Mouse (Mus musculus): Measurements from ENCODE around the gene Spryd3.
"Not testable (repeated sequence)": the region's sequence is repeated elsewhere in the genome, so short reads cannot be mapped to it uniquely, and the experiment has no call there.

Gene Spryd3

GRCm38 (mm10) chr15:102097147-102097915, 38.7 kb downstream of the Spryd3 start:
- no peak for DNase-seq

DNA sequence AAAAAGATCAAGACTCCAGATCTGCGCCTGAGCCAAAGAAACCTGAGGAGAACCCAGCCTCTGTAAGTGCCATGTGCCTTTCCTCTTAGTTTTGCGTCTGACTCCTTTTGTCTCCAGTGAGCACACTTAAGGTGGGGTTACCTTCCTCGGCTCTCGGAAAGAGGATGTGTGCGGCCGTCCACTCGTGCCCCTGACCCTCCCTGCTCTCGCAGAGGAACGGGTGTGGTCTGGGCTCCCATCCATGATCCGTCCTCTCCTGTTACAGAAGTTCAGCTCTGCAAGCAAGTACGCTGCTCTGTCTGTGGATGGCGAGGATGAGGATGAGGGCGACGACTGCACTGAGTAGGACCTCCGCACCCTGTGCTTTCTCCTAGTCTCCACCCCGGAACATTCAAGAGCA, 41.0 kb downstream of the Spryd3 start:
- DNase-seq: no peak

DNA sequence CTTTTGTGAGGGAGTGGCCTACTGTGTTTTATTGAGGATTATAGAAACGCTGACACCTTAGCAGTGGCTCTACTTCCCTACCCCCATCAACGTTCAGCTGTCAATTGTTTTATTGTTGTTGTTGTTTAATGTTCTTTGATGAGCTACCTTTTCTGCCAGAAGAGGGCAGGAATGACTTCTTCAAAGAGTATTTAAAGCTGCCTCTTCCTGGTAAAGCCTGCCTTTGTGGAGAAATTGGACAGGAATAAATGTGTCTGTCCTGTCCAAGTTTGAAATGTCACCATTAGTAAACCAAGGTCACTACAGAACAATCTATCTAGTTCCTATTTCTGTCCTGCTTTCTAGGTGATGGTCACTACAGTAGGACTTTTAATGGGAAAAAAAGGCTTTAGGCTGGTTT, 41.9 kb downstream of the Spryd3 start:
- DNase-seq: no peak

DNA sequence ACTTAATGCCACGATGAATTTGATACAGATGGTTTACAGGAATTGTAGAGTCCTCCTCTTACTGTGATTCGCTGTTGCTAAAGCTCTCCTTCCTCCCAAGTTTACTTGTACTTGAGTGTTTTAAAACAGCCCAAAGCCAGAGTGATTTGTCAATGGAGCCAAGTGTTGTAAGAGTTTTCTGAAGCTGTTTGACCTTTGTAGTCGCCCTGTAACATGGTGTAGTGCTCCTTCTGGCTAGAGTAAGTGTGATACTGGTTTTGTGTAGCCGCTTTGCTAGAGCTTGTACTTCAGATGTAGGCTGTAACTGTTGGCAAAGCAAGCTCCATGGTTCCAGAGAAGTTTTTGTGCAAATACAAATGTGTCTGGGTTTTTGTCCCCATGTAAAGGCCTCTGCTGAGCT, 43.8 kb downstream of the Spryd3 start:
- no peak for DNase-seq

DNA sequence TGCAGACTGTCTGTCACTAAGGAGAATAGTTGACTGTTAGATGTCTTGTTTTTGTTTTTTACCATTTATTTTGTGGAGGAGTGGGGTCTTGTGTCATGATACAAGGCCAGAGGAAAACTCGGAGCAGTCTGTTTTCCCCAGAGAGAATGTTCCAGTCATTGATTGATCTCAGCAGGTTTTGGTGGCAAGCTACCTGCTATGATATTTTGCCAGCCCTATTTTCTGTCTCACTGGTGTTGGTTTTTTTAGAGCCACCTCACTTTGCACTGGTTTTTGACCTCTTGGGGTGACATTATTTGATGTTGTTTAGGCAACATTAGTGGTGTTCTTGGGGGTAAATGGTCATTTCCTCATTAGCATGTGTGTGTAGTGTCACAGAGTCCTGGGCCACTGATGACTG, 44.3 kb downstream of the Spryd3 start:
- DNase-seq: no peak

DNA sequence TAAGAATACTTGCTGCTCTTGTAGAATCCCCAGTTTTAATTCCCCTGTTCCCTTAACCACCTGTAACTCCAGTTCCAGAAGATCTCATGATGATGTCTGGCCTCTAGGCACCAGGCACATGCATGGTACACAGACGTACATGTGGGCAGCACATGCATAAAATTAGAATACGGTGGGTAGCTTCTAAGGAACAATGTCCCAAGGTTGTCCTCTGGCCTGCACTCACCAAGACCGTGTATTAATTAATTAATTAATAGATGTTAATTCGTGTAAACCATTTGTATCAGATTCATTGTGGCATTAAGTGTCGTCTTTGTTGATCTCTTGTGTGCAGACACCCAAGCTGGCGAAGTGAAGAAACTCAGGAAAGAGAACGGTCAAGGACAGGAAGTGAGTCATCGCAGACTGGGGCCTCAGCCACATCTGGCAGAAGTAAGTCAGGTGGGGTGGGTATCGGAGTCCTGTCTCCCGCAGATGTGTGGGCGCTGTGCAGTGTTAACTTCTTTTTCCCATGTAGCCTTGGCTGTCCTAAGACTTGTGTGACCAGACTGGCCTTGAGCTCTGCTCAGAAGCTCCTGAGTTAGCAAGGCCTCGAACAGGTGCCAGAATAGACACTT, 44.9 kb downstream of the Spryd3 start:
- no peak for DNase-seq

DNA sequence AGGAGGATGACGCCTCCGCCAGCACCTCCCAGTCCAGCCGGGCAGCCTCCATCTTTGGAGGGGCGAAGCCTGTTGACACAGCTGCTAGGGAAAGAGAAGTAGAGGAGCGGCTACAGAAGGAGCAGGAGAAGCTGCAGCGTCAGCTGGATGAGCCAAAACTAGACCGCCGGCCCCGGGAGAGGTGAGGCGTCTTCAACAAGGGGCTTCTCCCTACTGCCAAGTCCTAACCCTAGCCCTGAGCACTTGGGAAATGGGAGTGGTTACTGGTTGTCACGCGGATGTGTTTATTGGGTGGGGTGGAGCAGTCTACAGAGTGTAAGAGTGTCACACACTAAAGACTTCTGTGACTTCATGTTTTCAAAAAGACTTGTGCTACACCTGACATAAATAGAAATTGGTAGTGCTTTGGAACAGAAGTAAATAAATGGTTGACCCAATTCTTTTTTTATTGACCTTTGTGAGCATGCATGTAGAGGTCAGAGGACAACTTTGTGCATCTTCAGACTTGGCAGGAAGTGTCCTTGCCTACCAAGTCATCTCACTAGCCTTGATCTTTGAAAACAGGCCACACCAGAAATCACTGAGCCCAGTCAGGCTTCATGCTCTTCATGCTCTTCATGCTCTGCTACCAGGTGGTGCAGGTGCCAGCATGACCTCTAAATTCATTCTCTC, 46.0 kb downstream of the Spryd3 start:
- DNase-seq: no peak

GRCm38 (mm10) chr15:102083028-102083427, 53.0 kb downstream of the Spryd3 start:
- no peak for DNase-seq

DNA sequence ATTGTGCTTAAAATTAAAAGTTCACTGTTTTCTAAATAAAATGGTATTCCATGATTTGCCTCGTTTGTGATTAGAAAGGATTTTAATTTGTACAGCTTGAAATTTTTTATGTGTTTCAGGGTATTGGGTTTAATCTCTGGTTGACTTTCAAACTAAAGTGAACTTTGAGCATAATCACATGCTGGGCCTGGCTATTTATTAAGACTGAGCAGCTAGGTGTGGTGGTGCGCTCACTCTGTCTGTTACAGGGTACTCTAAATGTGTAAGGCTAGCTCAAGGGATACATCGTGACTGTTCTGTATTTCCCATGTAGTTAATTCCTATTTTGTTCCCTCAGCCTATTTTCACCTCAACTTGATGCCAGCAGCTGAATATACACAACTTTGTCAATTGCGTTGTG, 53.9 kb downstream of the Spryd3 start:
- no peak for DNase-seq

- DNase-seq: no peak
Observed at GRCm38 (mm10) chr15:102080429-102080828, 55.6 kb downstream of the Spryd3 start.

GRCm38 (mm10) chr15:102079924-102080323, 56.1 kb downstream of the Spryd3 start:
- not testable (repeated sequence) for DNase-seq

- no peak for DNase-seq
Observed at GRCm38 (mm10) chr15:102079221-102079620, 56.8 kb downstream of the Spryd3 start.

DNA sequence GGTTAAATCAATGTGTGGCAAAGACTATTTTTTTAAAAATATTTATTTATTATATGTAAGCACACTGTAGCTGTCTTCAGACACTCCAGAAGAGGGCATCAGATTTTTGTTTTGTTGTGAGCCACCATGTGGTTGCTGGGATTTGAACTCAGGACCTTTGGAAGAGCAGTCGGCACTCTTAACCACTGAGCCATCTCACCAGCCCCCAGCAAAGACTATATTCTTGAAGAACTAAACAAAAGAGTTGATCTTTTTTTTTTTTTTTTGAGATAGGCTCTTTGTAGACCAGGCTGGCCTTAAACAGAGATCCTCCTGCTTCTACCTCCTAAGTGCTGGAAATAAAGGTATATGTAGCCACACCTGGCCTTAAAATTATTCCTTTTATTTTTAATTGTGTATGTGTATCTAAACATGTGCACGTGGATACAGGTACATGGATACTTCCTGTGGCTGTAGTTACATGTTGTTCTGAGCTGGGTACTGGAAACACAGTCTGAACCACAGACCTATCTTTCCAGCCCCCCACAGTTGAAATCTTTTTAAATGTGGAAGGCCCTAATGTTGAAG, 58.8 kb downstream of the Spryd3 start:
- DNase-seq: no peak

- no peak for DNase-seq
Observed at GRCm38 (mm10) chr15:102074876-102075585, 61.0 kb downstream of the Spryd3 start.

GRCm38 (mm10) chr15:102074070-102074731, 61.8 kb downstream of the Spryd3 start:
- DNase-seq: peak; percentile 61 to 69

- DNase-seq: peak; percentile 98 to 99
Observed at GRCm38 (mm10) chr15:102073559-102074069, 62.4 kb downstream of the Spryd3 start, which contains the start of gene Eif4b. Gene Eif4b (plus strand): TSS chr15:102073773.

DNA sequence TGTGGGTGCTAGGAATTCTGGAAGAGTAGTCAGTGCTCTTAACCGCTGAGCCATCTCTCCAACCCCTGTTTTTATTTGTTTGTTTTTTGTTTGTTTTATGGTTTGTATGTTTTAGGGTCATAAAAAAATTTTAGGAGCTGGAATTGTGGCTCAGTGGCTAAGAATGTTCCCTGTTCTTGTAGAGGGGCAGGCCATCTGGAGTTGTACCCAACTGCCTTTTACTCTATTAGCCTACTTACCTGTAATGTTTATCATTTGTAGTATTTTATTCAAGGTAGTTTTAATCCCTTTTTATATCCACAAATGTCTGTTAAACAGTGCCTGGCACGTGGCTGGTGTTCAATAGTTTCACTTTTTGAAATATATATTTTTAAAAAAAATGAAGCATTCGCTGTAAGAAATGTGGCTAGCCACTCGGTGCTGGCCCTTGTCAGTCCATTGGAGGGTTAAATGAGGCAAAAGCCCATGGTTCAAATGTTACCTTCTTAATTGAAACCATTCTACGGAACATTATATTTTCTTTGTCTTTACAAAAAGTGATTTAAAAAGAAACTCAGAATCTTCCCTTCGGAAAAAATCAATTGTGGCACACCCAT, 63.0 kb downstream of the Spryd3 start:
- no peak for DNase-seq

DNA sequence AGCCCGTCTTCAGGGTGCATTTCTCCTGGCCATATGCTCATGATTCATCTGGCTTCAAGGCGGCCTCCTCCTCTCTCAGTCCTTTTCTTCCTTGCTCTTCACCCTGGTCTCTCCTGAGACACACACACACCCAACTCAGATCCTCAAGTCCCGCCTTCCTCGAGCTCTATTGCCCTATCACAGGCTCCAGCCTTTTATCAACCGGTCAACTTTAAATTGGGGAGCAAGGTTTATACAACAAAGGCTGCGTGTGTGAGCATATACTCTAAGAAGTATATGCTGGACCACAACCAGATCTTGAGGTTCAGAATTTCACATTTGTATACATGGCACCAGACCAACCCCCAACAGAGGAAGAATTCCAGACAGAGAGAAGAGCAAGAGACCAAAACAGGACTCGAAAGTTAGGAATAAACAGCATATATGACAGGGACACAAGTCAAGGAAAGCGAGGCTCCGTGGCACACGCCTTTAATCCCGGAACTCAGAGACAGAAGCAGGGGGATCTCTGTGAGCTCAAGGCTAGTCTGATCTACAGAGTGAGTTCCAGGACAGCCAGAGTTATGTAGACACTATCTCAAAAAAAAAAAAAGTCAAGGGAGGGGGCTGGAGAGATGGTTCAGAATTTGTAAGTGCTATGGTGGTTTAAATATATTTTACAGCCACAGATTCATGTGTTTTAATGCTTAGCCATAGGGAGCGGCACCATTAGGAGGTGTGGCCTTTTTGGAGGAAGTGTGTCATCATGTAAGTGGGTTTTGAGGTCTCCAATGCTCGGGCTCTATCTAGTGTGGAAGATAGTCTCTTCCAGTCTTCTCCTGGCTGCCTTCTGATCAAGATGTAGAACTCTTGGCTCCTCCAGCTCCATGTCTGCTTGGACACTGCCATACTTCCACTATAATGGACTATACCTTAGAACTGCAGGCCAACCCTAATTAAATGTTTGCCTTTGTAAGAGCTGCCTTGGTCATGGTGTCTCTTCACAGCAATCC, 65.3 kb downstream of the Spryd3 start:
- no peak for DNase-seq
